Mouse (Mus musculus) stomach, embryonic 16.5 days (tissue): Measurements from ENCODE around the gene Slc4a11. TPM values are rescaled to one million over a fixed set of nuclear protein-coding genes. Genes with fewer than 3 reads are reported as not detected.

ENCODE experiments used
- polyA plus RNA-seq: library from polyadenylated mRNA; unstranded; fragments of >200 nt; fragmentation: Nextera tagmentation; extraction: Ambion mirVana; gene quantifications from 2 replicates; pipeline ENCODE4 v1.2.1, GENCODE M21; 2015

The Slc4a11 gene
- polyA plus RNA-seq, 1 experiment from 2014 or later: 0.70 TPM

Other genes with a start within 250 kb of the Slc4a11 start
- gene Ptpra, start 247.2 kb downstream of the Slc4a11 start, polyA plus RNA-seq: 68.4 and 70.8 TPM in 2 replicates
- 69.6 and 82.3 TPM in 2 replicates for gene Mrps26, start 133.8 kb downstream of the Slc4a11 start, polyA plus RNA-seq
- gene Oxt, start 121.3 kb downstream of the Slc4a11 start, polyA plus RNA-seq: not detected in 2 replicates
- not detected in 2 replicates for gene Avp, start 115.0 kb downstream of the Slc4a11 start, polyA plus RNA-seq
- 14.7 and 16.0 TPM in 2 replicates for gene Fastkd5, start 67.5 kb downstream of the Slc4a11 start, polyA plus RNA-seq
- gene Ubox5, start 67.5 kb downstream of the Slc4a11 start, polyA plus RNA-seq: 9.6 and 10.7 TPM in 2 replicates
- gene Lzts3, start 54.7 kb downstream of the Slc4a11 start, polyA plus RNA-seq: 7.5 and 8.4 TPM in 2 replicates
- 76.6 and 78.6 TPM in 2 replicates for gene Ddrgk1, start 32.9 kb downstream of the Slc4a11 start, polyA plus RNA-seq
- gene Itpa, start 29.9 kb downstream of the Slc4a11 start, polyA plus RNA-seq: 71.7 and 85.5 TPM in 2 replicates
- gene 4930402H24Rik, start 208.9 kb upstream of the Slc4a11 start, polyA plus RNA-seq: 31.6 and 33.2 TPM in 2 replicates
- gene Atrn, start 209.0 kb upstream of the Slc4a11 start, polyA plus RNA-seq: 5.0 and 5.5 TPM in 2 replicates